Mouse (Mus musculus): ENCODE measurements at regions not wholly inside any gene's neighbourhood (a gene's known extent, or its start where the extent isn't known, plus 50 kb on each side); places are given as distances from the start of the nearest gene placed in this dataset.

GRCm38 (mm10) chr3:102574320-102574719 is 104.6 kb downstream of the Ngf start:
- DNase-seq = no peak

GRCm38 (mm10) chr3:102576896-102577295 is 107.2 kb downstream of the Ngf start:
- no peak for DNase-seq

- DNase-seq = no peak
These were observed 112.1 kb downstream of the Ngf start for GRCm38 (mm10) chr3:102581830-102582229.

- peak; percentile 13 for DNase-seq
These were observed 115.4 kb downstream of the Ngf start for GRCm38 (mm10) chr3:102585136-102585535.

- no peak for DNase-seq
These were observed 116.5 kb downstream of the Ngf start for GRCm38 (mm10) chr3:102586221-102586620.

GRCm38 (mm10) chr3:102592041-102592440 is 122.3 kb downstream of the Ngf start:
- DNase-seq = no peak

GRCm38 (mm10) chr3:102596944-102597551 is 127.3 kb downstream of the Ngf start:
- DNase-seq = no peak

GRCm38 (mm10) chr3:102599061-102599460 is 129.3 kb downstream of the Ngf start:
- DNase-seq = peak; percentile 12

GRCm38 (mm10) chr3:102602766-102603165 is 131.6 kb upstream of the Tspan2 start:
- DNase-seq = no peak

GRCm38 (mm10) chr3:102605284-102605683 is 129.0 kb upstream of the Tspan2 start:
- no peak for DNase-seq

GRCm38 (mm10) chr3:102610970-102611369 is 123.4 kb upstream of the Tspan2 start:
- DNase-seq = no peak

GRCm38 (mm10) chr3:102611398-102612366 is 122.6 kb upstream of the Tspan2 start:
- peak; percentile 24 for DNase-seq

- DNase-seq = no peak
These were observed 114.5 kb upstream of the Tspan2 start for GRCm38 (mm10) chr3:102619666-102620377.

GRCm38 (mm10) chr3:102636076-102636475 is 98.3 kb upstream of the Tspan2 start:
- no peak for DNase-seq

GRCm38 (mm10) chr3:102636674-102637073 is 97.7 kb upstream of the Tspan2 start:
- DNase-seq = peak; percentile 31

GRCm38 (mm10) chr3:102644276-102644940 is 89.9 kb upstream of the Tspan2 start:
- no peak for DNase-seq

- DNase-seq = no peak
These were observed 85.9 kb upstream of the Tspan2 start for GRCm38 (mm10) chr3:102648450-102648849.

GRCm38 (mm10) chr3:102654962-102655361 is 79.4 kb upstream of the Tspan2 start:
- DNase-seq = no peak

GRCm38 (mm10) chr3:102657116-102657515 is 77.2 kb upstream of the Tspan2 start:
- DNase-seq = no peak

GRCm38 (mm10) chr3:102657531-102658060 is 76.7 kb upstream of the Tspan2 start:
- DNase-seq = no peak

GRCm38 (mm10) chr3:102659352-102659751 is 75.0 kb upstream of the Tspan2 start:
- no peak for DNase-seq

- no peak for DNase-seq
These were observed 73.0 kb upstream of the Tspan2 start for GRCm38 (mm10) chr3:102661296-102661695.

GRCm38 (mm10) chr3:102663711-102664110 is 70.6 kb upstream of the Tspan2 start:
- no peak for DNase-seq
